Mouse (Mus musculus): ENCODE data around the gene Olfr1168. TPM values are rescaled to one million over a fixed set of nuclear protein-coding genes. Genes with fewer than 3 reads are reported as not detected.
"Not testable (repeated sequence)": the region's sequence is repeated elsewhere in the genome, so short reads cannot be mapped to it uniquely, and the experiment has no call there.

The Olfr1168 gene
- not detected in 2 replicates for polyA plus RNA-seq (2015; fragmentation: Nextera tagmentation; extraction: Ambion mirVana)

DNA sequence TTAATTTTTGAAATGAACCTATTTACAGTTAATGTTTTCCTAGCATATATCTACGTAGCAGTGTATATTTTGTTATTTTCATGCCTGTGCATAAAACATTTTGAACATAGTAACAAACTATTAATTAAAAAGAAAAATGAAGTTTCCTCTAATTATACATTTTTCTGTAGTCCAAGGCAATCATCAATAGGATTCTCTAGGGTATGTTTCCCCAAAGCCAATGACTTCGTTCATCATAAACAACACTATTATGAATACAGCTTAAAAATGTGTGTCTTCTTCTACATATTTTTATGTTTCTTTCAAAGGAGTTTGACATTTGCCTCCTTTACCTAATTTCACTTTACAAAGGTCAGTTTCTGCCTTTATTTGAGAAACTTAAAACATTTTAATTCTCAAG lies at the start of gene Olfr1168:
Gene Olfr1168 (plus strand): TSS at position 301 of the 400 bp plus-strand sequence.
- Histone ChIP-seq H3K4me2 (replicated peaks; ENCODE audit: low read depth) (no peak within 1 kb of the TSS), H3K4me1 (replicated peaks; ENCODE audit: control insufficient read depth, insufficient read depth) (no peaks in the 10 kb centered on the region), H3K36me3 (ENCODE audit: control insufficient read depth, insufficient read depth, low read length) (no peaks in the 10 kb centered on the region), H3K9me3 (ENCODE audit: control insufficient read depth, low read length) (no peaks in the 10 kb centered on the region), H3K9ac (ENCODE audit: low read length) (no peak within 1 kb of the TSS), H3K27me3 (ENCODE audit: control insufficient read depth, insufficient read depth, low read length) (no peaks in the 10 kb centered on the region), H3K27ac (replicated peaks) (no peak within 1 kb of the TSS), H3K4me3 (ENCODE audit: low read depth, low read length) (no peak within 1 kb of the TSS)
- 88% methylated on average over 2 of the region's 2 CpGs for WGBS
- no peak for DNase-seq (ENCODE audit: low spot score)
- no peak for TF ChIP-seq EP300 (optimal IDR thresholded peaks at IDR 0.05)
- no peak for TF ChIP-seq CTCF (IDR thresholded peaks at IDR 0.05; ENCODE audit: low read depth)
- no peak for ATAC-seq (ENCODE audit: low FRiP score, low TSS enrichment)

DNA sequence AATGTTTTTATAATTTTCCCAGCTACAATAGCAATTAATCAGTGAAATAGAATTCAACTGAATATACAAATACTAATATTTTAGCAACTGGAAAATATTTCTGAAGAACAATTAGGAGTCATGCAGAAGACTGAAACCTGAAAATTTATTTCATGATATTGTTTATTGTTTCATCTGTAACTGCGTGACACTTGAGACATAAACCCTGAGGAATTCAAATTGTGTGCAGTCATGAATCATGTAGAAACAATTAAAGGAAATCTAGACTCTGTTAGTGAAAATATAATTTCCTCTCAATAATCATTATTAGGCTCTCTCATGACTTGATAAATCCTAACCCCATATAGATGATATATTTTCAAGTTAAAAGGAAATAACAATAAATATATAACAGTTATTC lies 26.6 kb upstream of the Olfr1168 start, which contains the start of gene Olfr1167:
Gene Olfr1167 (minus strand): TSS at position 101 of the 400 bp plus-strand sequence.
- H3K4me2 ChIP-seq (replicated peaks; ENCODE audit: low read depth); H3K36me3 ChIP-seq (ENCODE audit: control insufficient read depth, insufficient read depth, low read length); ATAC-seq (ENCODE audit: low FRiP score, low TSS enrichment); H3K4me1 ChIP-seq (replicated peaks; ENCODE audit: control insufficient read depth, insufficient read depth); H3K9ac ChIP-seq (ENCODE audit: low read length); H3K9me3 ChIP-seq (ENCODE audit: control insufficient read depth, low read length); DNase-seq (ENCODE audit: low spot score); H3K4me3 ChIP-seq (ENCODE audit: low read depth, low read length); H3K27me3 ChIP-seq (ENCODE audit: control insufficient read depth, insufficient read depth, low read length); H3K27ac ChIP-seq (replicated peaks): not testable (repeated sequence)
- WGBS = 78% methylated on average over 1 of the region's 1 CpGs

DNA sequence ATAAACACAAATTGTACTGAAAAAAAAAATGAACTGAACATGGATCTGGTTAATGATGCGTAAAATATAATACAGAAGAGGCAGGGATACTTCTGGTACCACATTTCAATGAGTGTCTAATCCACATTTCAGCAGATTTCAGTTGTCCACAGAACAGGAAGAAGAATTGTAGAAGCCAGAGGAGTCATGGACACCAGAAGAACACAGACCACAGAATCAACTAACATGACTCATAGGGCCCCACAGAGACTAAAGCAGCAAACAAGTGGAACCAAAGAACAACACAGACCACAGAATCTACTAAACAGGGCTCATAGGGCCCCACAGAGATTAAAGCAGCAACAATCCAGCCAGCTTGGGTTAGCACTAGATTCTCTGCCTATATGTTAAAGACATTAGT lies 39.1 kb downstream of the Olfr1168 start:
- H3K4me1 ChIP-seq (replicated peaks; ENCODE audit: control insufficient read depth, insufficient read depth) = no peaks in the 10 kb centered on the region
- no peak for DNase-seq (ENCODE audit: low spot score)
- no peak for TF ChIP-seq EP300 (optimal IDR thresholded peaks at IDR 0.05)
- TF ChIP-seq CTCF (IDR thresholded peaks at IDR 0.05; ENCODE audit: low read depth) = no peak
- no peaks in the 10 kb centered on the region for H3K36me3 ChIP-seq (ENCODE audit: control insufficient read depth, insufficient read depth, low read length)
- no peaks in the 10 kb centered on the region for H3K9me3 ChIP-seq (ENCODE audit: control insufficient read depth, low read length)
- no peak for ATAC-seq (ENCODE audit: low FRiP score, low TSS enrichment)
- no peaks in the 10 kb centered on the region for H3K27me3 ChIP-seq (ENCODE audit: control insufficient read depth, insufficient read depth, low read length)
- no peak overlapping the region for H3K9ac ChIP-seq (ENCODE audit: low read length)
- 76% methylated on average over 1 of the region's 1 CpGs for WGBS
- no peak overlapping the region for H3K27ac ChIP-seq (replicated peaks)
- no peak overlapping the region for H3K4me2 ChIP-seq (replicated peaks; ENCODE audit: low read depth)
- H3K4me3 ChIP-seq (ENCODE audit: low read depth, low read length) = no peak overlapping the region

DNA sequence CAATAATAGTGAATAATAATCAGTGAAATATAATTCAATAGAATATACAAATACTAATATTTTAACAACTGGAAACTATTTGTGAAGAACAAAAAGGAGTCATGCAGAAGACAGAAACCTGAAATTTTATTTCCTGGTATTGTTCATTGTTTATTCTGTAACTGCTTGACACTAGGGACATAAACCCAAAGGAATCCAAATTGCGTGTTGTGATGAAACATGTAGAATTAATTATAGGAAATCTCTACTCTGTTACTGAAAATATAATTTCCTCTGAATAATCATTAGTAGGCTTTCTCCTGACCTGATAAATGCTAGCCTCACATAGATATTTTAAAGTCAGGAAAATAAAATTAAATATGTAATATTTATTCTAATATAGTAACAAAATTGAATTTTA lies 46.6 kb downstream of the Olfr1168 start, which contains the start of gene Olfr1170:
Gene Olfr1170 (minus strand): TSS at position 101 of the 400 bp plus-strand sequence.
- no peaks in the 10 kb centered on the region for H3K27me3 ChIP-seq (ENCODE audit: control insufficient read depth, insufficient read depth, low read length)
- no peak for ATAC-seq (ENCODE audit: low FRiP score, low TSS enrichment)
- TF ChIP-seq CTCF (IDR thresholded peaks at IDR 0.05; ENCODE audit: low read depth) (no peak), EP300 (optimal IDR thresholded peaks at IDR 0.05) (no peak)
- no peak for DNase-seq (ENCODE audit: low spot score)
- no peak within 1 kb of the TSS for H3K9ac ChIP-seq (ENCODE audit: low read length)
- WGBS = 85% methylated on average over 1 of the region's 1 CpGs
- H3K4me2 ChIP-seq (replicated peaks; ENCODE audit: low read depth) = no peak within 1 kb of the TSS
- H3K9me3 ChIP-seq (ENCODE audit: control insufficient read depth, low read length) = no peaks in the 10 kb centered on the region
- H3K27ac ChIP-seq (replicated peaks) = no peak within 1 kb of the TSS
- no peaks in the 10 kb centered on the region for H3K36me3 ChIP-seq (ENCODE audit: control insufficient read depth, insufficient read depth, low read length)
- H3K4me3 ChIP-seq (ENCODE audit: low read depth, low read length) = no peak within 1 kb of the TSS
- no peaks in the 10 kb centered on the region for H3K4me1 ChIP-seq (replicated peaks; ENCODE audit: control insufficient read depth, insufficient read depth)

Other genes starting within 250 kb of the Olfr1168 start
- not detected in 2 replicates for gene Olfr1155, start 236.7 kb upstream of the Olfr1168 start, polyA plus RNA-seq (2015; fragmentation: Nextera tagmentation; extraction: Ambion mirVana)
- gene Olfr1156, start 228.8 kb upstream of the Olfr1168 start, polyA plus RNA-seq (2015; fragmentation: Nextera tagmentation; extraction: Ambion mirVana) = not detected in 2 replicates
- gene Olfr1157, start 213.6 kb upstream of the Olfr1168 start, polyA plus RNA-seq (2015; fragmentation: Nextera tagmentation; extraction: Ambion mirVana) = not detected in 2 replicates
- not detected in 2 replicates for gene Olfr74, start 207.2 kb upstream of the Olfr1168 start, polyA plus RNA-seq (2015; fragmentation: Nextera tagmentation; extraction: Ambion mirVana)
- not detected in 2 replicates for gene Olfr1158, start 191.8 kb upstream of the Olfr1168 start, polyA plus RNA-seq (2015; fragmentation: Nextera tagmentation; extraction: Ambion mirVana)
- gene Olfr1160, start 173.6 kb upstream of the Olfr1168 start, polyA plus RNA-seq (2015; fragmentation: Nextera tagmentation; extraction: Ambion mirVana) = 0.04 TPM in 1 of 2 replicates, not detected in the other
- not detected in 2 replicates for gene Olfr1161, start 159.1 kb upstream of the Olfr1168 start, polyA plus RNA-seq (2015; fragmentation: Nextera tagmentation; extraction: Ambion mirVana)
- not detected in 2 replicates for gene Olfr73, start 144.2 kb upstream of the Olfr1168 start, polyA plus RNA-seq (2015; fragmentation: Nextera tagmentation; extraction: Ambion mirVana)
- gene Olfr1162, start 130.8 kb upstream of the Olfr1168 start, polyA plus RNA-seq (2015; fragmentation: Nextera tagmentation; extraction: Ambion mirVana) = 0.02 TPM in 1 of 2 replicates, not detected in the other
- not detected in 2 replicates for gene Olfr1163, start 110.0 kb upstream of the Olfr1168 start, polyA plus RNA-seq (2015; fragmentation: Nextera tagmentation; extraction: Ambion mirVana)
- gene Olfr1164, start 87.9 kb upstream of the Olfr1168 start, polyA plus RNA-seq (2015; fragmentation: Nextera tagmentation; extraction: Ambion mirVana) = not detected in 2 replicates
- gene Olfr1166, start 53.6 kb upstream of the Olfr1168 start, polyA plus RNA-seq (2015; fragmentation: Nextera tagmentation; extraction: Ambion mirVana) = not detected in 2 replicates
- not detected in 2 replicates for gene Olfr1167, start 26.7 kb upstream of the Olfr1168 start, polyA plus RNA-seq (2015; fragmentation: Nextera tagmentation; extraction: Ambion mirVana)
- 0.04 TPM in 1 of 2 replicates, not detected in the other for gene Olfr1170, start 46.5 kb downstream of the Olfr1168 start, polyA plus RNA-seq (2015; fragmentation: Nextera tagmentation; extraction: Ambion mirVana)
- gene Olfr1173, start 98.0 kb downstream of the Olfr1168 start, polyA plus RNA-seq (2015; fragmentation: Nextera tagmentation; extraction: Ambion mirVana) = 0.01 TPM in 1 of 2 replicates, not detected in the other
- gene Olfr1174-ps, start 133.3 kb downstream of the Olfr1168 start, polyA plus RNA-seq (2015; fragmentation: Nextera tagmentation; extraction: Ambion mirVana) = not detected in 2 replicates
- gene Olfr1175-ps, start 145.3 kb downstream of the Olfr1168 start, polyA plus RNA-seq (2015; fragmentation: Nextera tagmentation; extraction: Ambion mirVana) = not detected in 2 replicates
- not detected in 2 replicates for gene Olfr1176, start 154.8 kb downstream of the Olfr1168 start, polyA plus RNA-seq (2015; fragmentation: Nextera tagmentation; extraction: Ambion mirVana)
- gene Olfr1177-ps, start 164.6 kb downstream of the Olfr1168 start, polyA plus RNA-seq (2015; fragmentation: Nextera tagmentation; extraction: Ambion mirVana) = not detected in 2 replicates
- 0.04 TPM in 1 of 2 replicates, not detected in the other for gene Olfr1178, start 205.2 kb downstream of the Olfr1168 start, polyA plus RNA-seq (2015; fragmentation: Nextera tagmentation; extraction: Ambion mirVana)
- gene Olfr1179, start 224.6 kb downstream of the Olfr1168 start, polyA plus RNA-seq (2015; fragmentation: Nextera tagmentation; extraction: Ambion mirVana) = not detected in 2 replicates
- gene Olfr1180, start 237.3 kb downstream of the Olfr1168 start, polyA plus RNA-seq (2015; fragmentation: Nextera tagmentation; extraction: Ambion mirVana) = not detected in 2 replicates
- not detected in 2 replicates for gene Olfr1181, start 244.3 kb downstream of the Olfr1168 start, polyA plus RNA-seq (2015; fragmentation: Nextera tagmentation; extraction: Ambion mirVana)